Mouse (Mus musculus): ENCODE data around the gene Lhfpl3.

- TF ChIP-seq CTCF (IDR thresholded peaks at IDR 0.05; ENCODE audit: low read depth) (peak; percentile 26), EP300 (IDR thresholded peaks at IDR 0.05; ENCODE audit: low read depth) (no peak)
Measured at GRCm38 (mm10) chr5:22757261-22757660, 11.4 kb downstream of the Lhfpl3 start.
